Mouse (Mus musculus): ENCODE measurements around the gene Gm33543. TPM values are rescaled to one million over a fixed set of nuclear protein-coding genes. Genes with fewer than 3 reads are reported as not detected.

The Gm33543 gene
- total RNA-seq, 4 experiments from 2014 or later = 0.26 TPM; not detected in 3

GRCm38 (mm10) chr10:95778622-95779021 lies 64.1 kb downstream of the Gm33543 start:
- no peak for DNase-seq (ENCODE audit: low spot score in 2 of 2)

- no peak for DNase-seq (ENCODE audit: low spot score in 2 of 2)
Observed at GRCm38 (mm10) chr10:95777701-95778320, 64.9 kb downstream of the Gm33543 start.

GRCm38 (mm10) chr10:95777071-95777470 lies 65.7 kb downstream of the Gm33543 start:
- no peak for DNase-seq (ENCODE audit: low spot score in 2 of 2)

GRCm38 (mm10) chr10:95774856-95775255 lies 67.9 kb downstream of the Gm33543 start:
- no peak for DNase-seq (ENCODE audit: low spot score in 2 of 2)

GRCm38 (mm10) chr10:95774001-95774628 lies 68.6 kb downstream of the Gm33543 start:
- DNase-seq (ENCODE audit: low spot score in 2 of 2) = no peak

Other genes with a start within 250 kb of the Gm33543 start
- not detected for gene Anapc15-ps, start 169.5 kb downstream of the Gm33543 start, total RNA-seq (2022)
- 10 to 100 TPM; 35.3 to 38.5 (median 36.6) TPM for gene Eea1, start 97.7 kb upstream of the Gm33543 start, total RNA-seq (2022)